Mouse (Mus musculus): ENCODE measurements around the gene Apoc2. TPM values are rescaled to one million over a fixed set of nuclear protein-coding genes. Genes with fewer than 3 reads are reported as not detected.

Gene Apoc2
- total RNA-seq (2022), result under 1 TPM in 1 of 4 experiments, not detected in 3; 0.92 TPM

DNA sequence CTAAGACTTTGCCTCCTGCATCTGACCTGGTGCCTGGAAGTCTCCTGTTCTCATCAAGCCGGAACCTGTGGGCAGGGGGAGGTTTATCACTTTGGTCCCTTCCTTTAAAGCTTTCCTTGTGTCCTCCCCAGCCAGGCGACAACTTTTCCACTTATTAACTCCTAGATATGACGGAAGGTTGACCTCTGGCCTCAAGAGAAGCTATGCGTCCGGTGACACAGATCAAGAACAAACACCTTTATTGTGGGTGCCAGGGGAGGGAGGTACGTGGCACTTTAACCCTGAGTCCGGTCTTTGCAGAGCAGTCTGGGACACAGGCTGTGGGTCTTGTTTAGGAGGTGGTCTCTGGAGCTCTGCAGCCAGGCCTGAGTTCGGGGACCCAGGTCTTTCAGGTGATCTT lies at the start of gene Apoc2:
Apoc2 (minus strand) TSS at position 70 of the 400 bp plus-strand sequence.
- DNase-seq (ENCODE audit: low spot score), result no peak

DNA sequence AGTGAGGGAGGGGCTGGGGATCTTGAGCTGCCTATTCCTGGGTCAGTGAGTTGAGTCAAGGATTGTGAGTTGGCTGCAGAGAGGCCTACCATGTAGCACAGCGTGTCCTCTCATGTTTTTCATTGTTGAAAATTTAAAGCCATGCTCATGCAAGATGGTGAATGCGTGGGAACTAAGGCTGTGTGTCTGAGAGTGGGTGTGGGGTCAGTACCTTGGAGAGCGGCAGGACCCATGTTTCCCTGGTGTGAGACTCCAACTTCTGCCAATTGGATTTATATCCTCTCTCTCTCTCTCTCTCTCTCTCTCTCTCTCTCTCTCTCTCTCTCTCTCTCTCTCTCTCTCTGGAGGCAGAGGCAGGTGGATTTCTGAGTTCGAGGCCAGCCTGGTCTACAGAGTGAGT lies 48.8 kb upstream of the Apoc2 start:
- DNase-seq (ENCODE audit: low spot score), result no peak

DNA sequence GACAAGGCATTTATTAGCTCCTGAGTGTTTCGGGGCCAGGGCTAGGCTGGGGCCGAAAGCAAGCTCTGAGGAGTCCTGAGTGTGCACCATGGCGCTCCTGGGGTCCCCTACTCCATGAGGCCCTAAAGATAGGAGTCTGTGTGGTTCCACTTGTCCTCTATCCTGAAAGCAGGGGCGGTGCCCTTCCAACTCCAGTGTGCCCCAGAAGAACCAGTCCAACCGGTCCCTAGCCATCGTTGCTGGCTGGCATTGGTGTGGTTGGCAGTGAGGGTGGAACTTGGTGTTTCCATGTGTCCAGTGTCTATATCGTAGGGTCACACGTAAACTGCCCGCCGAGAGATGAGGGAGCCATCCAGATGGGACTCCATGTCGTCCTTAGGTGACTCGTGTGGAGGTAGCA lies 46.4 kb upstream of the Apoc2 start:
- no peak for DNase-seq (ENCODE audit: low spot score)

DNA sequence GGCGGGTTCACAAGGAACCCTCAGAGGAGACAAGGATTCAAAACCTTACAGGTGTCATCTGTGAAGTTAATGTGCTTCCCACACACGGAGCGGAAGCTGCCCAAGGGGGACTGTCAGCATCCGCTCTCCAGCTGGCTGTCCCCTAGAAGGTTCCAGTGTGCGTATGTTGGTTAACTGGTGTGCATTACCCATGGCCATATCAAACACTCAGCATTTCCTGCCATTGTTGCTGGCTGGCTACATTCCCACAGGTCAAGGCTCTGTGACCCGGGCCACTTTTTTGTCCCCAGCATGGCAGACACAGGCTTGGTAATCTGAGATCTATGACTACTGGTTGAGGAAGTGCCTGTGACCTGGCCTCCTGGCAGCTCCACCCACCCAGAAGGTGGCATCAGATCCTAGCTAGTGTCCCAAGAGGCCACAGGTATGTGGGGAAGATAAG lies 45.0 kb upstream of the Apoc2 start:
- DNase-seq (ENCODE audit: low spot score), result peak; percentile 77

DNA sequence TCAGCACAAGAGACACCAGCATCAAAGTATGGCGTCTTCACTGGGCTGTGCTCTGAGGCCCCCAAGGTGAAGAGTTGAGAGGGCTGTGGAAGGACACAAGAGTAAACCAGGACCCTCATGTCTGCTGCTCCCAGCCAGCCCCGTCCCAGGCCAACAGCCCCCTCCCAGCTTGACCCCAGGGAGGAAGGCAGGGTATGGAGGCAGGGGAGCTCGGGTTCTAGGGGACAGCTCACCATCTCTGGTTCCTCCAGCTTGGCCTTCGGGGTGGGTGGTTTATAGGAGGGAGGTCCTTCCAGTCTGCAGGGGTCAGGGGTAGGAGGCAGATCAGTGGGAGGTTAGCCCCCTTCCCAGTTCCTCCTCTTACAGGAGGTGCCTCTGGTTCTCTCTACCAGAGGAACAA lies 41.5 kb upstream of the Apoc2 start:
- no peak for DNase-seq (ENCODE audit: low spot score)

DNA sequence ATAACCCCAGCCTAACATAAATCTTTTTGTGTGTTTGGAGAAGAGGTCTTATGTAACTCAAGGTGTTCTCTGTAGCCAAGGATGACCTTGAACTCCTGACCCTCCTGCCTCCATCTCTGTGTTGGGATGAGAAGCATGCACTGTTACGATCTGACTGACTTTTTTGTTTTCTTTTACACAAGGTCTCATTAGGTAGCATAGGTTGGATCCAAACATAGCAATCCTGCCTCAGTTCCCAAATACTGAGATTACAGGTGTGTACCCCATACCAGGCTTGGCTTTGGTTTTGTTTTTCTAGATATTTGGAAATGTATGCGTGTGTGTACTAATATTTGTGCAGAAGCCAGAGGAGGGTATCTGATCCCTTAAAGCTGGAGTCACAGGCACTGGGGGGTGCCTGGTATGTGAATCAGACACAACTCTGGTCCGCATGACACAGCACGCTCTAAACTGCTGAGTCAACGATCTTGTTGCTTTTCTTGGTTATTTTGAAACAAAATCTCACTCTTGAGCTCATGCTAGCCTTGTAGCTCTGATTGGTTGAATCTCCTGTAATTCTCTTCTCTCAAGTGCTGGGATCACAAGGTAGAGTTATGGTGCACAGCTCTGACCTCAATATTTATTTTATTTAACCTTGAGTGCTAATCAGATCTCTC lies 40.7 kb upstream of the Apoc2 start:
- no peak for DNase-seq (ENCODE audit: low spot score)

DNA sequence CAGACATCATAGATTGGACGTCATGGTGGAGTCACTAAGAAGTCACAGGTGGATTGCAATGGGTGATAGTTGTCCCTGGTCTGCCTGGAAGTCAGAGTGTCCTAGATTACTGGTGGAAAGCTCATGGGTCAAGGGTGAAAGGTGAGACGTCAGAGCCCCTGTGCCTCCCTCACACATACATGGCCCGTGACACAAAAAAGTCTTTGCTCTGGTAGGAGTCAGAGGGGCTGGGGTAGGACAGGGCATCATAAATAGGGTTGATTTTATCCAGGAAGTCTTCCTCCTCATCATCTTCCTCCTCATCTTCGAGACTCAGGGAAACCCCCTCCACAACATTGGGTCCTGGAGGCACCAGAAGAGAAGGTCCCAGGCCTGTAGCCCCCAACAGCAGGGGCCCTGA lies 39.6 kb upstream of the Apoc2 start:
- no peak for DNase-seq (ENCODE audit: low spot score)

DNA sequence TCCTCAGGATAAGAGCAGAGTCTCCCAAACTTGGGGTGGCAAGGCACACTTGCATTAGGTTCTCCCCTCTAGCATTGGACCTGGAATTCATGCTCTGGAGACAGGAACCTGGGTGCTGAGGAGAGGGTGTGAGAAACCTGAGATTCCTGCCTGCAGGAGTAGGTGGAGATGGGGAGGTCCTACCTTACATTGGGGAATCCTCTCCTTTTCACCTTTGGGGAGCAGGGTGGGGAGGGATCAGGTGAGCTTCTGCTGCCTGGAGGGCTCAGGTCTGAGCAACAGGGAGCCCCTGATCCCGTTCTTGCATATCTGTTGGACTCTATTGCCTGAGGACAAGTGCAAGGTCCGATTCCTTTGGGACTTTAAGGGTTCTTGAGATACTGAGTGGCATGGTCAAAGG lies 39.1 kb upstream of the Apoc2 start:
- no peak for DNase-seq (ENCODE audit: low spot score)

DNA sequence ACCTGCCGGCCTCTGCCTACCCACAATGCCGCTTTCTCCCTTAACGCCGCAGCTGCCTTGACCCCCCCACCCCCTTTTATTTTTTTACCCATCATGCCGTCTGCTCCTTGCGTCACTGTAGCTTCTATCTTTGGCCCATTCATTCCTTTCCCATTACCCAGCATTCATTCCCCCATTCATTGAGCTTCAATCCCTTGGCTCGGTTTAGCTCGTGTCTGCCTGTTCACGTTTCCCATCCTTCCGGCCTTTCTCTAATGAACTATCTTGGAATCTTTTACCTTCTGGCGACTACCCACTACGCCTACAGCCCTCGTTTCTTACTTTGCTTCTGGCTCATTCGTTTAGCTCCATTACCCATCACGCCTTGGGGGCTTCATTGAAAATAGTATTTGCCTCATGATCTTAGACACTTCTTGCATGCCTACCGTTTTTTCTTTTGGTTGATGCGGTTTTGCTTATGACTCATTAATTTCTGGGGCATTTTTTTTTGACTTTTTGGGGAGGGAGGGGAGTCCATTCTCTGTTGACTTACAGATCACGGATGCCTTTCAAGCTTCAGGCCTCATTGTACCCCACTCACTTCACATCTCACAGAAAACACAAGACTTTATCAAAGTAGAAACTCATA lies 38.4 kb upstream of the Apoc2 start:
- no peak for DNase-seq (ENCODE audit: low spot score)

DNA sequence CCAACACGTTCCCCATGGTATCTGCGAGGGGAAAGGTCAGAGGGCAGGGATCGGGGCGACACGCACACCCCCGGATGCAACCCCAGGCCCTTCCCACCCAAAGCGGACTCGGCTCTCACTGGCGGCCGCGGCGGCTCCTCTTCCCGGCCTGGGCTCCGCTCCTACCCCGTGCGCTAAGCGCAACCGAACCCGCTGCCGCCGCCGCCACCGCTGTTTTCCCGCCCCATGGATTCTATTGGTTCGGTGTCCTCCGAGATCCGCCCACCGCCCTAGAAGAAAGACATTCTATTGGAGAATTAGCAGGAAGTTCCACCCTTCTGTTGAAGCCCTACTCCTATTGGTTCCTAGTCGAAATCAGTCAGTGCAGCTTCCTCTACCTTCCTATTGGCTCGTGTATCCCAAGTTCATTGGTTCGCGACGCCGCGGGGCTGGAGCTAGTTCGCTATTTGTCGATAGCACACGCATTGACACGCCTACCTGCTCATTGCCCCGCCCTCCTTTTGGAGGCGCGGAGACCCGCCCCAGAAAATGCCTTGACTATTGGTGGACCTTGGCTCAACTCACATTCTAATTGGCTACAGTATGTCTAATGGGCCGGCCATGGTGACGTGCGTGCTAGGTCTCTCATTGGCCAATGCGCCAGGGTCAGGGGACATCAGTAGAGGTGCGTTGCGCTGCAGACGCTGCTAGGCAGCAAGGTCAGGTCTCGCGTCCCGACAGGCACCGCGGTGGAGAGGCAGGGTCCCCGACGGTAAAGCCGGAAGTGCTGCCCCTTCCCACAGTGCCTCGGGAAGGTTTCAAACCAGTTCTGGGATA lies 37.7 kb upstream of the Apoc2 start, which contains the start of gene Tomm40:
Tomm40 (minus strand) TSS at position 200 of the 816 bp plus-strand sequence.
- peak; percentile 99 for DNase-seq (ENCODE audit: low spot score)

DNA sequence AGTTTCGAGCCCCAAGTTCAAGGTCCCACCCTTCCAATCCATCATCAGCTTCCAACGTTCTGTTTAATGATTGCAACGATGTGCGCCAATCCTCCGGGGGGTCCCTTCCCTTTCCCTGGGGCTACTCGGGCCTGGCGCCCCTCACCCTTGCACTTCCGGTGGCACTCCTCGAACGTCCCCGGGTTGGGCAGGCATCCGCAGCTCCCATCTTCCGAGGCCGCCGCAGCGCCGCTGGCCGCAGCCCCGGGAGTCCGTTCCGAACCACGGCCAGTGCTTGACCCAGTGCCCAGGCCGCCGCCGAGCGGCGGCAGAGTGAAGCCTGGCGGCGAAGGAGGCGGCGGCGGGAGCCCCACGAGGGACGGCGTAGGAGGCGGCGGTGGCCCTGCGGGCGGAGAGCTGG lies 37.1 kb upstream of the Apoc2 start:
- DNase-seq (ENCODE audit: low spot score), result no peak

DNA sequence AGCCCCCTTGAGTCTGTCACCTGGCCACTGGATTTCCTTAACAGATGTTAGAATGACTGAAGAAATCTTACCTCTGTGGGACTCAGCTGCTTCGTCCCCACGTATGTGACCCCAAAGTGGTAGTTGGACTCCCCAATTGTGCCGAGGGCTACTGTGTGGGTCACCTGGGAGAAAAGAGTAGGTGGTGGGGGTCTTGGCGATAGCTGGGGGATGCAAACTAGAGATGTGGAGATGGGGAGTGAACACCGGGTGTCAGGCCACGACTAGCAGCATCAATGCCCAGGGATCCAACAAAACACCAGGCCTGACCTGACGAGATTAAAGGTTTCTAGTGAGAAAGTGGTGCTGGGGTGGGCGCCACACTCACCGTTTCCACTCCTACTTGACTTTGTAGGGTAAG lies 35.9 kb upstream of the Apoc2 start:
- no peak for DNase-seq (ENCODE audit: low spot score)

DNA sequence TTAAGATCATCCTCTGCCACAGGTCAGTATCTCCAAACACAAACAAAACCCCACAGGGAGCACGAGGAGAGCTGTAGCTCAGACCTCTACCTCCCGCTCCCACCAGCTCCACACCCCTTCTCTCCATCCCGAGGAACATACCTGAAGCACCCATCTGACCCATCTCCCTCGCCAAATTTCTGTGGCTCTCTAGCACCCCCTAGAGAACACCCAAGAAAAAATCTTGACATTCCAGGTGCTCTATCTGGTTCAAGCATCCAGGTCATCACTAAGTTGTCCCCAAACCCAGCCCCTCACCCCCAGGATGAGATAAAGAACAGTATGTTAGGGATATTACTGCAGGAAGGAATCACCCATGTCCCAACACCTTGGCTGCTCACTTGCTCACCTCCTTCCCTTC lies 35.5 kb upstream of the Apoc2 start:
- DNase-seq (ENCODE audit: low spot score), result no peak

DNA sequence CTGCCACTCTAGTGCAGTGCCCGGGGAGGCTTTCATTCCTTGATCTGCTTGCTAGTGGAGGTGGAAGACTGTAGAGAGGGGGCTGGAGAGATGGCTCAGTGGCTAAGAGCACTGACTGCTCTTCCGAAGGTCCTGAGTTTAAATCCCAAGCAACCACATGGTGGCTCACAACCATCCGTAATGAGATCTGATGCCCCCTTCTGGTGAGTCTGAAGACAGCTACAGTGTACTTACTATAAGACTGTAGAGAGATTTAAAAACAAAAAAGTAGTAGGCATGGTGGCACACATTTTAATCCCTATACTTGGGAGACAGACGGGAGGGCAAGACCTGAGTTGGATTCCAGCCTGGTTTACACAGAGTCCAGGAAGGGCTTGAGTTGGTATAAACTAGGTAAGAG lies 34.7 kb upstream of the Apoc2 start:
- DNase-seq (ENCODE audit: low spot score), result no peak

DNA sequence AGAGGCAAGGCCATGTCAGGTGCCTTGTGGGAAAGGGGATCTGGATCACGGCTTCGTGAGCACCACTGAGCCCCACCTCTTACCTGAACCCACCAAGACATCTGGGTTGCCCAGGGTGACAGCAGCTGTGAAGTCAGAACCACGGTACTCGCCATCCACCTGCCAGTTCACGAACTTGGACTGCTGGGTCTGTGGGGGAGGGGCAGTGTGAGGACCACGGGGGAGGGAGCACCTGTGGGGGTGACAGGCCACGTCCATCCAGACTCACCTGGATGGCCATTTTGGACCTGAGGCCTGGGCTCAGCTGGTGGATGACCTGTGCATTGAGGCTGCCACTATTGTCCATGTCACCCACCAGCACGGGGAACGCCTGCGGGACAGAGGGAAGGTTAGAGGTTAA lies 32.9 kb upstream of the Apoc2 start:
- DNase-seq (ENCODE audit: low spot score), result no peak

DNA sequence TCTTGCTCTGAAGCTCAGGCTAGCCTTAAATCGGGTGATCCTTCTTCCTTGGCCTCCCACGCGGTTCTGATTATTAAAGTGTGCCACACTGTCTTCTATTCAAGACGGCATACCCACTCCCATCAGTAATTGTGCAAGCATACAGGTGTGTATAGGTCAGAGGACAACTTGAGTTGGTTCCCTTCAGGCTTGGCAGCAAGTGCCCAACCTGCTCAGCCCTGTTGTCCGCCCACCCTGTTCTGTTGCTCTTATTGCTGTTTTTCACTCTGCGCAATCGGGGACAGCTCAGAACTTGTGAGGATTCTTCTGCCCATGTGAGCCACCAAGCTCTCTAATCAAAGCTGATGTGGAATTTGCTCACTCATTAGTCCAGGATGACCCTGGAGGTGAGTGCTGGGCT lies 27.5 kb upstream of the Apoc2 start:
- DNase-seq (ENCODE audit: low spot score), result no peak

DNA sequence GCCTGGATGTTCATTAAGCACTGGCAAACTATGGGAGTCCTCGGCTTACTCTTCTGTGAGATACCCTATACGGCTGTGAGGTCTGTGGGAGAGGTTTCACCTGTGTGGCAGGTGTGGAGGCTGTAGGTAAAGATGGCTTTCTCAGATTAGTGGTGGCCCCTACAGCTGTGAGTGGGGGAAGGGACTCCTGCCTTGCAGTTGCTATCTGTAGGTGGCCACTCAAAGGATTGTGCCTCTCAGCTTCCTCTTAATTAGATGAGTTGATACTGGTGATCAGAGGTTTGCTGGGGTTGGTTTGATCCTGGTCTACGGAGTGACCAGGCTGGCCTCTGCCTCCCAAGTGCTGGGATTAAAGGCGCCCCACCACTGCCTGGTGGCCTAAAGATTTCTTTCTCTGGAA lies 26.7 kb upstream of the Apoc2 start:
- no peak for DNase-seq (ENCODE audit: low spot score)

DNA sequence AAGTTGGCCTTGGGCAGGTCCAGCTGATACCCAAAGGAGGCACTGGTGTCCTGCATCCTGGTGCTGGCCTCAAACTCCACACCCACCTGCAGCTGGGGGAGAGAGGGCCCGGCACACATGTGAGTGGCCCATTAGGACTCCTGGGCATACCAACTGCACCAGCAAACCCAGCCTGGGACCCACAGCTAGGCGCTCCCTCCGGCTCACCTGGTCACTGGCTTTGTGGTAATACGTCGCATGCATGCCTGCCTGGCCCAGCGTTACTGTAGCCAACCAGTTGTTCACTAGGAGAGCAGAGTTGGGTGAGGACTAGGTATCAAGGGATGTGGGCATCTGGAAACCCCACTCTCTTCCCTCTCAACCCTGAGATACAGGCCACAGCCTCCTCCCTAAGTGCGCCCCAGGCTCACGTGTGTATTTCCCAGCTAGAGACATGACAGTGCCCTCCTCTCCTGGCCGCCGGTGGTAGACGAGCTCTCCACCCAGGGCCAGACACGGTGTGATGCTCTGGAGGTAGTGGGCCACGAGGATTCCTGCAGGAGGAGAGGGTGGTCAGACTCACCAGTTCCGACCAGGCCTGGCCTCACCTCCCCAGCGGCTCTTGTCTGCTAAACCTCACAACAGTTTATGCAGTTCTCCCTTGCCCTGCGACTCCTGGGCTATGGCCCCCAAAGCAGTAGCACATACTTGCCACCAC lies 25.3 kb upstream of the Apoc2 start:
- no peak for DNase-seq (ENCODE audit: low spot score)

DNA sequence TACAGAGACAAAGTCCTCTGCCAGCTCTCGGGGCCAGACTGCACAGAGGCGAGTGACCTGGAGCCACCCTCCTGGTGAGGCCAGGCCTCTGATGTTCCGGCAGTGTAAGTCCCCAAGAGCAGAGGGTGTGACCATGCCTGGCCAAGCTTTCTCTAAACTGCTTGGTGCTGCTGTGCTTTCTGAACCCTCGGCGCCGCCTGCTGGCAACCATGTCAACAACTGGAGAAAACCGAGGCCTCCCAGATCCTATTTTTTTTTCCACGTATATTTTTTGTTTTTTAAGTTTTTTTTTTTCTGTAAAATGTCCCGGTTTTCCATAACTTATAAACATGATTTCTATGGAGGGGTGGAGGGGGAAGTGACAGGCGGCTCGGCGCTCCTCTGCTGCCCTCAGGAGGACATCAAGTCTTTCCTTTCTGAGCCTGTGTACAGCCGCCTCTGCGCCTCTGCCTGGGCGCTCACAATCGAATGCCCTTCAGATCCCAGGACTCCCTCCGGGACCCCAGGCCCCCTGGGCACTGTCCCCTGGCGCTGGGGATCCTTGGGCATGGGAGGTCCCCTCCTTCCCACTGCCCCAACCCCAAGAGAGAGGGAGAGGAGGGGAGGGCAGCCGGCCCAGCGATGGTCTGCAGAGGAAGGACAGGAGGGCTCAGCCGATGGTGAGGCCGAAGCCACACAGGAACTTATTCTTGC lies 23.5 kb upstream of the Apoc2 start:
- DNase-seq (ENCODE audit: low spot score), result peak; percentile 81

DNA sequence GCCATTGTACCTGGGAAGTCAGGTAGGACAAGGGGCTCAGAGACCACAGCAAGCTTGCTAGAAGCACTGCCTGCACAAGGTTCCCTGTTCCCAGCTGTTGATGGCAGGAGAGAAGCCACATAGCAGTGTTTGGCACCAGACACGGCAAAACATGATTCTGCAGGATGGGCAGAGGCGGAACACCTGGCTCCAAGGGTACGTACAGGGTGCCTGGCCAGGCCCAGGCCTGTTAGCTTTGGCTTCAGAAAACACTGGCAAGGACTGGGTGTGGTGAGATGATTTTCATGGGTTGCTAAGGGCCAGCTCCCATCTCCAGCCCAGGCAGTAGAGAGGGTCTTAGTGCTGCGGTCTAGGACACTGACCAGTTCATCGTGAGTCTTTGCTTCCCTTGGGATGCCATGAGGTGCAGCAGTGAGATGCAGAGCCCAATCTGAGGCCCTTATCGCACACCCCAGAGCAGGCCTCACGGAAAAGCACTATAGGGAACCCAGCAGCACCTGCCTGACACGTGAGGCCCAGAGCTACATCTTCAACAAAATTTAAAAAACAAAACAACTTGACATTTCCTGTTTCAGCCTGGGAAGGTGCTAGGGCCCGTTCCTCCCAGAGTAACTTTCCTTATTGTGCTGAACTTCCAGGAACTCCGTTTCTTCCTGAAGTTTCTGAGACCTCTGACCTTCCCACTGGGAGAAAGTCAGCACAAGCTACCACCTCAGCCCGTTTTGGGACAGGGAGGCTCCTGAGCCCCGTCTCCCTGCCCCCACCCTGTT lies 22.7 kb upstream of the Apoc2 start:
- DNase-seq (ENCODE audit: low spot score), result no peak

DNA sequence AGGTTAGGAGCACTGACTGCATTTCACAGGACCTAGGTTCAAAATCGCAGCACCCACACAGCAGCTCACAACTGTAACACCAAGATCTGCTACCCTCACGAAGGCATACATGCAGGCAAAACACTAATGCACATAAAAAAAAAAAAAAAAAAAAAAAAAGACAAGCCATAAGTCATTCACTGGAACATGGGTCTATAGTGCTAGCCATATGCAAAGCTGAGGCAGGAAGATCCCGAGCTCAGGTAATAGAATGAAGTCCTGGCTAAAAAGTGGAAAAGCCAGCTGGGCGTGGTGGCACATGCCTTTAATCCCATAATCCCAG lies 22.0 kb upstream of the Apoc2 start:
- no peak for DNase-seq (ENCODE audit: low spot score)
